Mouse (Mus musculus) small intestine, adult 2 months (tissue): Measurements from ENCODE around the gene Fzd4.

Experiments
- CTCF ChIP-seq: fragments of 200-500 bp; IDR thresholded peaks from 2 replicates; pipeline ENCODE4 v1.5.1; 2012; ENCODE audit warnings: low read depth, mild to moderate bottlenecking, control low read depth, inconsistent platforms, low read length, moderate library complexity, mixed read lengths; ENCODE audit not compliant: insufficient replicate concordance, insufficient read length; ENCODE audit errors: extremely low read depth
- POLR2A ChIP-seq: fragments of 200-500 bp; IDR thresholded peaks from 2 replicates; pipeline ENCODE4 v1.6.1; 2012; ENCODE audit warnings: low read depth, mild to moderate bottlenecking, control low read depth, inconsistent platforms, low read length, moderate library complexity

DNA sequence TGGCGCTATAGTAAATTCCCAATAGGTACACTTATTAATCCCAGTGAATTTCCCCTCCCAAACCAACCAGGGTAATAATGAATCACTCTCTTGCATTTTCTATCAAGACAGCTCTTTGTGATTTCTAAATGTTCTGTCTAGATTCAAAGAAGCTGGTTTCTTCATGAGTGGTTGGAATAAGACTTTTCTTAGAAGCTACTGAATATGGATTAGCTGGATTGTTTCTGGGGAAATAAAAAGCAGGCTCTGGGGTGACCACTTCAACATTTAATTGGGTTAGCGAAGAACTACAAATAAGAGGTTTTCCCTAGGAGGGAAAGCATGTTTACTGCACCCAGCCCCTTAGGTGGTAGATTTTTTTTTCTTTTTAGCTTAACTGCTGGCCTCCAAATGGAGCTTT is 3.4 kb upstream of the Fzd4 start:
- TF ChIP-seq CTCF (no peak), POLR2A (no peak)
